Mouse (Mus musculus): ENCODE data around the gene Habp4. TPM values are rescaled to one million over a fixed set of nuclear protein-coding genes. Genes with fewer than 3 reads are reported as not detected.
A peak's percentile ranks its signal among the peaks of the same experiment; 100 is the strongest.

The Habp4 gene
- 35.0 and 37.3 TPM in 2 replicates for polyA plus RNA-seq (2015; fragmentation: Nextera tagmentation; extraction: Ambion mirVana)

- H3K36me3 ChIP-seq: peaks cover 7% of the 10 kb centered on the region
- H3K27me3 ChIP-seq: no peaks in the 10 kb centered on the region; the same call in 1 of the 2 replicates
- peak within 1 kb of the TSS; percentile 92 for H3K9ac ChIP-seq
- under 1% methylated on average over 31 of the region's 31 CpGs for WGBS
- peaks cover 19% of the 10 kb centered on the region for H3K4me1 ChIP-seq (replicated peaks)
- H3K4me2 ChIP-seq: peak within 1 kb of the TSS; percentile 96
- peak within 1 kb of the TSS; percentile 90 for H3K27ac ChIP-seq (replicated peaks)
- peaks cover 8% of the 10 kb centered on the region for H3K9me3 ChIP-seq
- H3K4me3 ChIP-seq: peak within 1 kb of the TSS; percentile 86
- ATAC-seq (ENCODE audit: low read depth): peak; percentile 98
Measured at GRCm38 (mm10) chr13:64161548-64161915, at the start of gene Habp4. Gene Habp4 (plus strand): TSS chr13:64161824.

GRCm38 (mm10) chr13:64117442-64117841 is 44.2 kb upstream of the Habp4 start:
- H3K4me3 ChIP-seq: no peak overlapping the region
- no peak overlapping the region for H3K9ac ChIP-seq
- H3K27me3 ChIP-seq: no peaks in the 10 kb centered on the region
- no peak overlapping the region for H3K4me2 ChIP-seq
- no peaks in the 10 kb centered on the region for H3K9me3 ChIP-seq
- H3K36me3 ChIP-seq: no peaks in the 10 kb centered on the region
- ATAC-seq (ENCODE audit: low read depth): no peak
- H3K27ac ChIP-seq (replicated peaks): no peak overlapping the region
- H3K4me1 ChIP-seq (replicated peaks): no peaks in the 10 kb centered on the region
- 59% methylated on average over 2 of the region's 2 CpGs for WGBS

GRCm38 (mm10) chr13:64120760-64121159 is 40.9 kb upstream of the Habp4 start:
- H3K4me2 ChIP-seq: no peak overlapping the region
- H3K9ac ChIP-seq: no peak overlapping the region
- no peak overlapping the region for H3K27ac ChIP-seq (replicated peaks)
- no peaks in the 10 kb centered on the region for H3K36me3 ChIP-seq
- H3K4me1 ChIP-seq (replicated peaks): no peaks in the 10 kb centered on the region
- H3K9me3 ChIP-seq: peaks cover 6% of the 10 kb centered on the region
- ATAC-seq (ENCODE audit: low read depth): no peak
- H3K27me3 ChIP-seq: no peaks in the 10 kb centered on the region
- H3K4me3 ChIP-seq: no peak overlapping the region
- 68% methylated on average over 4 of the region's 4 CpGs for WGBS

DNA sequence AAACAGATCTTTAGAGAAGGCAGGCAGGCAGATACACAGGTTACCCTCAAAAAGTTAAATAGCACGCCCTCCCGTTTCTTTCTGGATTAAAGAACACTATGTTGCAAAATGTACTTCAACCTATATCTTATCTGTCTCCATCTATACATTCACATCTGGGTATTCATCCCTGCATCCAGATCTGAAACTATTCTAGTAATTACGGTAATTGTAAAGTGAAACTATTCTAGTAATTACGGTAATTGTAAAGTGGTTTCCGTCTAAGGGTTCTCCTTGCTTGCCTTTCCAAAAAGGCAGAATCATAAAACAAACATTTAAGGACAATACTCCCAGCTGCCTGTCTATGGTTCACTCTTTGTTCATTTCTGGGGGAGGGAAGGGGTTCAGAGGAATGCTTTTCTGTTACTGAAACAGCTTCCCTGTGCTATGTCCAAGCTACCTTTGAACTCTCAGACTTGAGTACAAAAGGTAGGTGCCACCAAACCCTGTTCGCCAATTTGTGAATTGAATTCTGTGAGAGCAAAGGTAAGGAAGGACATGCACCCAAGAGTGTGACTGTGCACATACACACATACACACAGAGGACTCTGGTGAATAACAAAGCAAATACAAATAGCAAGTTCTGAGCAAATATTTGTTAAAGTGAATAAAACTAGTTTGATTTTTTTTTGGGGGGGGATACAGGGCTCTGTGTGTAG is 38.0 kb upstream of the Habp4 start:
- H3K4me3 ChIP-seq: no peak overlapping the region
- no peaks in the 10 kb centered on the region for H3K36me3 ChIP-seq
- no peaks in the 10 kb centered on the region for H3K27me3 ChIP-seq
- H3K4me2 ChIP-seq: no peak overlapping the region
- no peak overlapping the region for H3K9ac ChIP-seq
- H3K9me3 ChIP-seq: peaks cover 6% of the 10 kb centered on the region
- 31% methylated on average over 6 of the region's 6 CpGs for WGBS
- H3K4me1 ChIP-seq (replicated peaks): no peaks in the 10 kb centered on the region
- H3K27ac ChIP-seq (replicated peaks): no peak overlapping the region
- ATAC-seq (ENCODE audit: low read depth): no peak

DNA sequence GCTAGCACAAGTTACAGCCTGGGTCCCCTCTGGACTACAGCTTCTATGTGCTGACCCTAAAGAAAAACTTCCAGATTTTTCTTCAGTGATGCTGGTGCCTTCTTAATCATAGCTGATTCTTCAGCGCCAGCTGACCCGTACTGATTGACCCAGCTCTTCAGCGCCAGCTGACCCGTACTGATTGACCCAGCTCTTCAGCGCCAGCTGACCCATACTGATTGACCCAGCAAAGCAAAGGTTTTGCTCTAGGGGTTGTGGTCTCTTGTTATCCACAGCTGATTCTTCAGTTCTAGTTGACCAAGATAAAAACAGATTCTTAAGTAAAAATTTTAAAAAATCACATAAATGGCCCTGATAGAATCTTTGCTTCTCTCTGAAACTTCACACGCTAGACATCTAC is 36.7 kb upstream of the Habp4 start:
- Histone ChIP-seq H3K27ac (replicated peaks) (no peak overlapping the region), H3K9ac (no peak overlapping the region), H3K9me3 (peaks cover 6% of the 10 kb centered on the region), H3K4me2 (no peak overlapping the region), H3K4me3 (no peak overlapping the region), H3K36me3 (no peaks in the 10 kb centered on the region), H3K27me3 (no peaks in the 10 kb centered on the region), H3K4me1 (replicated peaks) (peaks cover 12% of the 10 kb centered on the region; the same call in 1 of the 2 replicates)
- ATAC-seq (ENCODE audit: low read depth): no peak
- WGBS: 86% methylated on average over 6 of the region's 6 CpGs

DNA sequence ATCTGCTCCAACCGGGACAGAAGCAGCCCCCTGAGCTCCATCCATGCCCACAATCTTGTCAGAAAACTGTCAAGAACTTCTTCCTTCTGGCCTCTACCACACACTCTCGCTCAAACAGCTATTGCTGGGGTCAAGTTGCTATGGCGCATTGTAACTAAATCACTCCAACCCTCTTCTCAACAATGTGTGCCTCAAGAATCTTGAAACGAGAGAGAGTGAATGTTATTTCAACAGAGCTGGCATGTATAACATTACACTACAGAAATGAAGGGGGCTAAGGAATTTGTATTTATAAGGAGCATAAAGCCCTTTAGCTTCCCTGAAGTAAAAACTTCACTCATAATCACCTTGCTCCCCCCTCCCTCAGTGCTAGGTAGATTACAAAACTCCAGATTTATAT is 35.3 kb upstream of the Habp4 start:
- 66% methylated on average over 4 of the region's 4 CpGs for WGBS

GRCm38 (mm10) chr13:64128858-64129615 is 32.6 kb upstream of the Habp4 start, which contains the start of gene Slc35d2:
Gene Slc35d2 (minus strand): TSS chr13:64129368.
- Histone ChIP-seq H3K27me3 (no peaks in the 10 kb centered on the region), H3K4me1 (replicated peaks) (peaks cover 12% of the 10 kb centered on the region; the same call in 1 of the 2 replicates)

More for the DNA sequence above, 35.3 kb upstream of the Habp4 start:
- Histone ChIP-seq H3K9me3 (peaks cover 6% of the 10 kb centered on the region), H3K4me2 (no peak overlapping the region), H3K4me1 (replicated peaks) (peaks cover 12% of the 10 kb centered on the region; the same call in 1 of the 2 replicates), H3K36me3 (no peaks in the 10 kb centered on the region), H3K9ac (no peak overlapping the region), H3K4me3 (no peak overlapping the region), H3K27ac (replicated peaks) (no peak overlapping the region), H3K27me3 (no peaks in the 10 kb centered on the region)
- no peak for ATAC-seq (ENCODE audit: low read depth)

GRCm38 (mm10) chr13:64129616-64130375 is 31.8 kb upstream of the Habp4 start:
- WGBS: 37% methylated on average over 15 of the region's 15 CpGs
- H3K27ac ChIP-seq (replicated peaks): no peak overlapping the region

More at GRCm38 (mm10) chr13:64128858-64129615, 32.6 kb upstream of the Habp4 start, which contains the start of gene Slc35d2:
- H3K27ac ChIP-seq (replicated peaks): no peak within 1 kb of the TSS
- H3K9me3 ChIP-seq: no peaks in the 10 kb centered on the region
- peak within 1 kb of the TSS; percentile 75 for H3K9ac ChIP-seq
- H3K4me3 ChIP-seq: peak within 1 kb of the TSS; percentile 55
- ATAC-seq (ENCODE audit: low read depth): peak; percentile 74
- WGBS: 10% methylated on average over 40 of the region's 44 CpGs
- no peaks in the 10 kb centered on the region for H3K36me3 ChIP-seq
- peak within 1 kb of the TSS; percentile 88 for H3K4me2 ChIP-seq

DNA sequence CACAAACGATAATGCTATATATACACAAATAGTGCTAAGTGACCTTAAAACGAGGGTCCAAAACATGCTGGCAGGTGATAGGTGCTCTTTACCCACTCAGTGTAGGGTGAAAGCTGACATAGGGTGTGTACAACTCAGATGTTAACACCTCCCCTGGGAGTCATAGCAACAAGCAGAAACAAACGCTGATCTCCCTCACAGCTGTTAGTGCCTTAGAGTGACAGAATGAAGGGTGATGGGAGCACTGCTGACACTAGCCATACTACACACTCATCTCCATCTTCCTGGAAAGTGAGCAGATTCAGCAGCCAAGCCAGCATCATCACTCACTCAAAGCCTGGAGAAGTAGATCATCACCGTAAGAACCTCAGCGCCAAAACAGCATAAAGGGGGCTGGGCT is 11.5 kb upstream of the Habp4 start:
- Histone ChIP-seq H3K4me1 (replicated peaks) (peaks cover 13% of the 10 kb centered on the region), H3K4me2 (no peak overlapping the region), H3K36me3 (no peaks in the 10 kb centered on the region), H3K27ac (replicated peaks) (no peak overlapping the region), H3K27me3 (no peaks in the 10 kb centered on the region), H3K9ac (no peak overlapping the region), H3K9me3 (no peaks in the 10 kb centered on the region), H3K4me3 (no peak overlapping the region)
- ATAC-seq (ENCODE audit: low read depth): no peak
- WGBS: 71% methylated on average over 5 of the region's 5 CpGs

More at GRCm38 (mm10) chr13:64129616-64130375, 31.8 kb upstream of the Habp4 start:
- Histone ChIP-seq H3K4me2 (peak overlapping the region; percentile 88), H3K9me3 (no peaks in the 10 kb centered on the region), H3K36me3 (no peaks in the 10 kb centered on the region), H3K4me1 (replicated peaks) (peaks cover 12% of the 10 kb centered on the region; the same call in 1 of the 2 replicates), H3K9ac (peak overlapping the region; percentile 75), H3K4me3 (peak overlapping the region; percentile 55), H3K27me3 (no peaks in the 10 kb centered on the region)
- ATAC-seq (ENCODE audit: low read depth): peak; percentile 69; the same call in 1 of the 2 replicates

- H3K36me3 ChIP-seq: no peaks in the 10 kb centered on the region
- H3K9me3 ChIP-seq: no peaks in the 10 kb centered on the region
- H3K4me3 ChIP-seq: peak overlapping the region; percentile 81
- peak overlapping the region; percentile 79 for H3K9ac ChIP-seq
- peak overlapping the region; percentile 93 for H3K4me2 ChIP-seq
- H3K27me3 ChIP-seq: no peaks in the 10 kb centered on the region
- H3K4me1 ChIP-seq (replicated peaks): peaks cover 13% of the 10 kb centered on the region
- H3K27ac ChIP-seq (replicated peaks): peak overlapping the region; percentile 73
- under 1% methylated on average over 41 of the region's 42 CpGs for WGBS
- peak; percentile 41 for ATAC-seq (ENCODE audit: low read depth)
Measured at GRCm38 (mm10) chr13:64152241-64152669, 9.4 kb upstream of the Habp4 start.

GRCm38 (mm10) chr13:64152671-64153082 is 8.9 kb upstream of the Habp4 start:
- Histone ChIP-seq H3K9me3 (no peaks in the 10 kb centered on the region), H3K4me2 (peak overlapping the region; percentile 93), H3K36me3 (no peaks in the 10 kb centered on the region), H3K27me3 (no peaks in the 10 kb centered on the region), H3K27ac (replicated peaks) (peak overlapping the region; percentile 73), H3K9ac (peak overlapping the region; percentile 79), H3K4me3 (peak overlapping the region; percentile 81), H3K4me1 (replicated peaks) (peaks cover 13% of the 10 kb centered on the region)
- WGBS: under 1% methylated on average over 61 of the region's 61 CpGs
- peak; percentile 70 for ATAC-seq (ENCODE audit: low read depth)

All from neural tube, embryonic 13.5 days (tissue).